Mouse (Mus musculus) kidney, adult 2 months (tissue): ENCODE measurements at regions not wholly inside any gene's neighbourhood (a gene's known extent, or its start where the extent isn't known, plus 50 kb on each side); places are given as distances from the start of the nearest gene placed in this dataset.

Experiments used
- CTCF ChIP-seq: fragments of 200-500 bp; conservative IDR thresholded peaks from 2 replicates; pipeline ENCODE4 v1.5.1; 2011; ENCODE audit warnings: low read depth, mild to moderate bottlenecking, control low read depth, low read length, moderate library complexity, mixed read lengths; ENCODE audit not compliant: insufficient read depth, insufficient read length
- POLR2A ChIP-seq: fragments of 200-500 bp; IDR thresholded peaks from one replicate; pipeline ENCODE4 v1.6.1; 2011; ENCODE audit warnings: low read depth, low read length, control low read depth

- no peak for TF ChIP-seq POLR2A
- no peak for TF ChIP-seq CTCF
Observed at GRCm38 (mm10) chr2:178576067-178576466, 145.7 kb downstream of the Cdh26 start.
